Mouse (Mus musculus) stomach, embryonic 14.5 days (tissue): ENCODE data around the gene Ncmap. TPM values are rescaled to one million over a fixed set of nuclear protein-coding genes. Genes with fewer than 3 reads are reported as not detected.

Source experiments
- ATAC-seq: fragments of 200-750 bp; cut with Nextera tagmentation; 2 replicates; pipeline ENCODE4 v1.8.0; 2017; ENCODE audit warnings: low read depth, moderate TSS enrichment; ENCODE audit not compliant: insufficient number of reproducible peaks, insufficient read depth, low FRiP score
- H3K27ac ChIP-seq: fragments of 300-500 bp; sonication (generic); 2 replicates; pipeline ENCODE4 v1.5.1; 2014; ENCODE audit warnings: mild to moderate bottlenecking, low read length, moderate library complexity, mixed read lengths
- H3K27me3 ChIP-seq: fragments of 300-500 bp; sonication (generic); 2 replicates; pipeline ENCODE4 v1.6.1; 2014; ENCODE audit warnings: low read length, control low read depth, mixed read lengths; ENCODE audit not compliant: control insufficient read depth, insufficient read depth
- H3K36me3 ChIP-seq: fragments of 300-500 bp; sonication (generic); 2 replicates; pipeline ENCODE4 v1.6.1; 2014; ENCODE audit warnings: mild to moderate bottlenecking, control low read depth, low read length, moderate library complexity, mixed read lengths; ENCODE audit not compliant: control insufficient read depth, insufficient read depth
- H3K4me1 ChIP-seq: fragments of 300-500 bp; sonication (generic); 2 replicates; pipeline ENCODE4 v1.6.1; 2014; ENCODE audit warnings: low read length, control low read depth, mixed read lengths; ENCODE audit not compliant: control insufficient read depth, insufficient read depth
- H3K4me2 ChIP-seq: fragments of 300-500 bp; sonication (generic); replicated peaks from 2 replicates; pipeline ENCODE4 v1.6.1; 2014; ENCODE audit warnings: low read depth, low read length, control low read depth
- H3K4me3 ChIP-seq: fragments of 300-500 bp; sonication (generic); 2 replicates; pipeline ENCODE4 v1.5.1; 2014; ENCODE audit warnings: low read depth, low read length, control low read depth
- H3K9ac ChIP-seq: fragments of 300-500 bp; sonication (generic); replicated peaks from 2 replicates; pipeline ENCODE4 v1.6.1; 2014; ENCODE audit warnings: low read depth, mild to moderate bottlenecking, control low read depth, low read length, moderate library complexity, mixed read lengths
- H3K9me3 ChIP-seq: fragments of 300-500 bp; sonication (generic); 2 replicates; pipeline ENCODE4 v1.6.1; 2016; ENCODE audit warnings: low read depth, low read length, control low read depth; ENCODE audit not compliant: control insufficient read depth
- WGBS: fragments of 180-500 bp; shearing (Covaris S2); extraction: QIAGEN DNeasy Blood & Tissue Kit; methylation state at CpG from one replicate; pipeline ENCODE4 v1.1.7; 2014; 5-methylcytosine and 5-hydroxymethylcytosine counted together
- microRNA counts: library from miRNA; unstranded; fragments of <30 nt; microRNA quantifications from one replicate; lab custom pipeline; 2016
- microRNA-seq: library from miRNA; unstranded; fragments of <30 nt; microRNA quantifications from one replicate; pipeline ENCODE4, GENCODE M21; 2016
- polyA plus RNA-seq: library from polyadenylated mRNA; unstranded; fragments of >200 nt; fragmentation: Nextera tagmentation; extraction: Ambion mirVana; gene quantifications from 2 replicates; pipeline ENCODE4 v1.2.1, GENCODE M21; 2014

The Ncmap gene
- polyA plus RNA-seq, 1 experiment from 2014 or later, result 21.1 TPM

DNA sequence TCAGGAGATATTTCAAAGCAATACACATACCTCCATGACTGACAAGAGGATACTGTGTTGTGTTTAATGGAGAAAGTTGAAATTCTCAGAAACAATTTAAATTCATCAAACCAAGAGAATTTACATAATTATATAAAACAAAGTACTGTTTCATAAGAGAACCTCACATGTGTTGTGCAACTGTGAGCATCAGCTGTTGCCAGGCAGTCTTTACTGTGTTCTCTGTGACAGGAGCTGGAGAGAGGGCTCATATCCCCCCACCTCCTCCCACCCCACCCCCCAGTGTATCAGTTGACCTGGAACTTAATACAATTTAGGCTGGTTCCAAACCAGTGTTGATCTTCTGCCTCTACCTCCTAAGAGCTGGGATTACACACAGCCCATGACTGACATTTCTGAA, 72.0 kb downstream of the Ncmap start:
- Histone ChIP-seq H3K9ac (no peak overlapping the region), H3K36me3 (peaks cover 93% of the 10 kb centered on the region), H3K27me3 (no peaks in the 10 kb centered on the region), H3K4me3 (no peak overlapping the region), H3K9me3 (no peaks in the 10 kb centered on the region), H3K4me2 (no peak overlapping the region), H3K4me1 (no peaks in the 10 kb centered on the region), H3K27ac (no peak overlapping the region)
- ATAC-seq, result no peak

DNA sequence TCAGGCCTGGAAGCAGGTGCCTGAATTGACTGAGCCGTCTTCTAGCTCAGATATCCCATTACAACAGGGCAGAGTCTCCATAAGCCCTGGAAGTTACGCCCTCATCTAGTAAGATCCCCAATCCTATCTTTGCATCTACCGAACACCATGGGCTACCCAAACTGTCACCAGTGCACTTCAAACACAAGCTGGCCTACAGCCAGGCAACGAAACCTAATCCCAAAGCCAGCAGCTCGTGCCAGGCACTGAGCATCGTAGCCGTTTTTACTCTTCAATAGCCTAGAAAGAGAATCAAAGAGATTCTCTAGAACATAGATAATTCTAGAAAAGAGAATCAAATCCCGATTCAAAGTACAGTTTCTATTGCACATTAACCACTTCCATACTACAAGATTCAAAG, 75.0 kb downstream of the Ncmap start:
- WGBS, result 84% methylated on average over 8 of the region's 8 CpGs
- no peak for ATAC-seq
- Histone ChIP-seq H3K36me3 (peaks cover 87% of the 10 kb centered on the region), H3K27ac (no peak overlapping the region), H3K9ac (no peak overlapping the region), H3K4me2 (no peak overlapping the region), H3K4me1 (no peaks in the 10 kb centered on the region), H3K4me3 (no peak overlapping the region), H3K27me3 (no peaks in the 10 kb centered on the region), H3K9me3 (no peaks in the 10 kb centered on the region)

MicroRNAs encoded within 50 kb of the gene (microRNA counts, 519-probe panel; counts per million panel counts)
- not detected for microRNA mmu-miR-700 (lab: Ali Mortazavi, UCI)

Small RNA genes lying within 50 kb of the gene (microRNA-seq; reads per million reads assigned to microRNA genes)
- gene Mir700, result 285 reads per million, percentile 60 among the genes with 10 or more reads in this experiment

Other genes with a start within 250 kb of the Ncmap start
- 95.3 and 102 TPM in 2 replicates for gene Clic4, start 125.4 kb downstream of the Ncmap start, polyA plus RNA-seq
- 250 and 259 TPM in 2 replicates for gene Srrm1, start 44.9 kb downstream of the Ncmap start, polyA plus RNA-seq
- 17.7 and 19.0 TPM in 2 replicates for gene Rcan3, start 35.6 kb upstream of the Ncmap start, polyA plus RNA-seq
- gene Stpg1, start 96.6 kb upstream of the Ncmap start, polyA plus RNA-seq, result 0.39 TPM in 1 of 2 replicates, not detected in the other
- 5.9 and 7.4 TPM in 2 replicates for gene Nipal3, start 96.8 kb upstream of the Ncmap start, polyA plus RNA-seq
- 30.6 and 33.0 TPM in 2 replicates for gene Grhl3, start 175.4 kb upstream of the Ncmap start, polyA plus RNA-seq